Mouse (Mus musculus) embryonic fibroblast, embryonic 13.5 days (primary cell): ENCODE data around the gene Micu2. TPM values are rescaled to one million over a fixed set of nuclear protein-coding genes. Genes with fewer than 3 reads are reported as not detected.

Experiments used
- H3K27ac ChIP-seq: 2 replicates; pipeline ENCODE4 v1.5.1; 2012; ENCODE audit warnings: low read length, control low read depth, inconsistent platforms; ENCODE audit not compliant: insufficient read depth
- H3K4me1 ChIP-seq: 2 replicates; pipeline ENCODE4 v1.6.1; 2011; ENCODE audit warnings: low read length; ENCODE audit not compliant: control insufficient read depth, insufficient read depth
- H3K4me3 ChIP-seq: 2 replicates; pipeline ENCODE4 v1.5.1; 2011; ENCODE audit warnings: mild to moderate bottlenecking, control low read depth, low read length; ENCODE audit not compliant: insufficient read depth
- CTCF ChIP-seq: IDR thresholded peaks from 2 replicates; pipeline ENCODE4 v1.5.1; 2011; ENCODE audit warnings: mild to moderate bottlenecking, control low read depth, low read length, moderate library complexity, borderline replicate concordance; ENCODE audit not compliant: insufficient read depth
- POLR2A ChIP-seq: IDR thresholded peaks from 2 replicates; pipeline ENCODE4 v1.6.1; 2011; ENCODE audit warnings: low read depth, mild to moderate bottlenecking, control low read depth, low read length, moderate library complexity
- polyA plus RNA-seq: library from polyadenylated mRNA; stranded (reverse); fragments of >200 nt; gene quantifications from 2 replicates; pipeline ENCODE4 v1.2.4, GENCODE M21; 2011; ENCODE audit warnings: low read depth; ENCODE audit not compliant: missing spikeins, insufficient read length

The Micu2 gene
- polyA plus RNA-seq, 1 experiment, result 91.3 TPM

DNA sequence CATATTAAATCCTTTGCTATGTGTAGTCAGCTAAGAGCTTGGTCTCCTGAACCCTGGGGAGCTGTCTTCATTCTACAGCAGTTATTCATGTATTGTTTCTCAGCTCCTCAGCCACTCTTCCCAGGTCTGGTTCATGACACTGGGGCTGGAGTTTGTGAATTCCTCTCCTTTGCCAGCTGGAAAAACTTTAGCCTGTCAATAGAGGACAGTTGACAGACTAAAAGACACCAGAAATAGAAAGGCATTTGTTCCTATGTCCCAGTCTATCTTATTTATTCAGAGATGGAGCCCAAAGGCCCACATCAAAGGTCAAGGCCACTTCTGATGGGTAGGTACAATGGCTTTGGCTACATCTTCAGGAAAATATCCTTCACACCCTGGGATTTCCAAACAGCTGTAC, 7.3 kb downstream of the Micu2 start:
- TF ChIP-seq CTCF (no peak), POLR2A (no peak)
- Histone ChIP-seq H3K4me1 (no peaks in the 10 kb centered on the region), H3K4me3 (no peak overlapping the region), H3K27ac (no peak overlapping the region)

DNA sequence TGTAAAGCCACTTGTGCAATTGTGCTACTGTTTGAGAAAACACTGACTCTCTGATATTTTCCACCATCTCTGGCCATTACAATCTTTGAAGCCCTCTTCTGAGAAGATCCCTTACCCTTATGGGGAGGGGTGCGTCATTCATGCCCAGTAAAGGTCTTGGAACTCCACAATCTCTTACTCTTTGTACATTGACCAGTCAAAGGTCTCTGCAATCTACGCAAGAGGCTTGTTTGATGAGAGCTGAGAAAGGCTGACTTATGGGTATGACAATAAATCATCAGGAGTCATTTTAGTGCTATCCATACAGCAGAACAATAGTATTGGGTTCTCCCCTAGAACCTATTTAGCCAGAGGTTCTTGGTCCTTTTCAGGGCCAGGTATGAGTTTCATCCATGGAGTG, 9.9 kb downstream of the Micu2 start:
- Histone ChIP-seq H3K4me3 (no peak overlapping the region), H3K4me1 (no peaks in the 10 kb centered on the region), H3K27ac (no peak overlapping the region)
- TF ChIP-seq POLR2A (no peak), CTCF (no peak)

DNA sequence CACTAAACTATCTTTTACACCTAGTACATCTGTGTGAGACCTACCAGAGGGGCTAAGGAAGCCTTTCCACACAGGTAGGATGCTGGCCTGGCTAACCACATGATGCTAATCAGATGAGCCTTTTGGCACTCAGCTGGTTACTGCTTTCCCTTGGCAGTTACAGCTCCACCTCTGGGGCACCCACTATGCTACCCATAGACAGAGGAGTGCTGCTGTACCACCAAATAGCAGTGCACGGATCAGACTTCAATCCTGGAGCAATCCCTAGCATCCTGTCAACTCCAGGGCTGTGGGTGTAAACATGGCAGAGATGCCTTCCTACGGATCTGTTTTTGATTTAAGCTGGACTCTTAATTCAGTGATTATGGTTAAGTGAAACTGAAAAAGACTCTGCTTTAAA, 13.3 kb downstream of the Micu2 start:
- TF ChIP-seq CTCF (no peak), POLR2A (no peak)
- Histone ChIP-seq H3K4me1 (peaks cover 9% of the 10 kb centered on the region), H3K4me3 (no peak overlapping the region), H3K27ac (no peak overlapping the region)

DNA sequence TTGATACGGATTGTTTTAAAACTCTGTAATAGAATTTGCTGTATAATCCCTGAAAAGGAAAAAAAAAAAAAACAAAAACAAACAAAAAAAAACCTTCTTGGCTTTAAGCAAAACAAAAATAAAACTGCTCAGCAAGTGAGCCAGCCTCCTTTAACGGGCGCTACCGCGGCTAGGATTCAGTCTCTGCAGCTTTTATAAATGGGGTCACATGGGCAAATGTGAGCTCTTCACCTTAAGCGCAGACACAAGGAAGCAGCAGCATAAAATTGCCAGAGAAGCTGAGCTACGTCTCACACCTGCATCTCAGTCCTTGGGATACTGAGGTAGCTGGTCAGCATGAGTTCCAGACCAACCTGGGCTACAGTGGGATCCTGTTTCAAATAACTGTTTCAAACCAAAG, 16.6 kb downstream of the Micu2 start:
- Histone ChIP-seq H3K4me1 (peaks cover 19% of the 10 kb centered on the region), H3K4me3 (no peak overlapping the region), H3K27ac (no peak overlapping the region)
- no peak for TF ChIP-seq CTCF

DNA sequence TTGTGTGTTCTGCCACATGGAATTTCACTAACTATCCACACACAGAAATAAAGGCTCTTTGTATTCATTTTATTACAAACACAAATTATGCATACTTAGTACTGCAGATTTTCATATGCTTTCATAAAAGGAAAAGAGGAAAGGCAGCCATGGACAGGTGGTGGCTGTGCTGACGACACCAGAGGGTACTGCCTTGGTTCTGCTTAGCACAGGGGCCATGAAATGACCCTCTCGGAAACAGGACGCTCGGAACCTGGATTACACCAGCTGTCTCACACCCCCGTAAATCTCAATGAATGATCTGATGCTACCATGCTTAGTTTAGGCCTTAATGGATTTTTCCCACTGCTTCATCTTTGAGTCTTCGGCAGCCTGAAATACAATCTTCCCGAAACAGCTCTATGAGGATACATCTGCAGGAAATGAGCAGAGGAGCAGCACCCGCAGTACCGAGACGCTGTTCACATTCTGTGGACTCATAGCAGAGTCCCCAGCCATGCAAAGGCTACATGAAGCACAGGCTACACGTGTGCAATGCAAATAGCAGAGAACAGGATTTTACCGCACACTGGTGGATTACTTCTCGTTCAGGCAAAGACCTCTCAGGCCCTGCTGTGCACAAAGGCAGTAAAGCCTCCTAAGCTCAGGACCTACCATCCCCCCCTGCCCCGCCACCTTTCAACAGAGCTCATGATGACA, 17.2 kb downstream of the Micu2 start:
- TF ChIP-seq CTCF, result no peak
- peaks cover 19% of the 10 kb centered on the region for H3K4me1 ChIP-seq
- H3K27ac ChIP-seq, result no peak overlapping the region

DNA sequence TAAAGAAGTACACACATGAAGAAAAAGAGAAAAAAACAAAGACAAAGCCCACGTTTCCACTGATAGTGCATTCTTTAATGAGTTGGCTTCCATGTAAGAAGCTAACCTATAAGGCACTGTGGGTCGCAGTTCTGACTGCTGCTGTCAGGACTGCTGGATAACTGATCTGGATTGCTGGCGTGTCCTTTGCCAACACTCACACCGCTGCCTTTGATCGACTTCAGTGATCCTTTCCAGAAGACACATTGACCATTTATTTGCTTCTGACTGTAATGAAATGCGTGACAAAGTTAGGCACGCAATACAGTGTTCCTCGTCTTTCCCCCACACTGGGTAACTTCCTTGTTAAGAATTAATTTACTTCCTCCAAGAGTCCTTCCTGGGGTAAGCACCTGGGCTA, 18.3 kb downstream of the Micu2 start:
- Histone ChIP-seq H3K27ac (peak overlapping the region; percentile 21; the same call in 1 of the 2 replicates), H3K4me3 (no peak overlapping the region), H3K4me1 (peaks cover 19% of the 10 kb centered on the region)
- no peak for TF ChIP-seq CTCF
- TF ChIP-seq POLR2A, result no peak

More for the DNA sequence above, 17.2 kb downstream of the Micu2 start:
- H3K4me3 ChIP-seq, result no peak overlapping the region

DNA sequence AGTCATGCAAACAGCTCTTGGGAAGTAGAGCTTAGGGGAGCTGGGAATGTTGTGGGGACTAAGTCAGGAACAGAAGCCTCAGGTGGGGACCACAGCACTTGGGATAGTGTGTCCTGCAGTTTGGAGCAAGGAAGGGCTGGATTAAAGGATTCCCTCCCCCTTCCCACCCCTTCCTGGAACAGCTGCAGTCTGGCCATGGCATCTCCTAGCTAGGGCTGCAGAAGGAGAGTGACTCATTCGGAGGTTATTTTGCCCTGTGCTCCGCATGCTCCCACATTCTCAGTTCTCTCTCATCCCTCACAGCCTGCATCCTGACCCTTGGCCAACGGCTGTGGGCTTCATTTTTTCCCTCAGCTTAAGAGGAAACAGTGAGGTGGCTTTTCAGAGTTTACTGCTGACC, 18.9 kb downstream of the Micu2 start:
- Histone ChIP-seq H3K27ac (0 out of 2 replicates have a peak overlapping the region, but pooled peaks have one; percentile 9), H3K4me3 (no peak overlapping the region), H3K4me1 (peaks cover 19% of the 10 kb centered on the region)
- TF ChIP-seq CTCF, result no peak
- TF ChIP-seq POLR2A, result no peak

DNA sequence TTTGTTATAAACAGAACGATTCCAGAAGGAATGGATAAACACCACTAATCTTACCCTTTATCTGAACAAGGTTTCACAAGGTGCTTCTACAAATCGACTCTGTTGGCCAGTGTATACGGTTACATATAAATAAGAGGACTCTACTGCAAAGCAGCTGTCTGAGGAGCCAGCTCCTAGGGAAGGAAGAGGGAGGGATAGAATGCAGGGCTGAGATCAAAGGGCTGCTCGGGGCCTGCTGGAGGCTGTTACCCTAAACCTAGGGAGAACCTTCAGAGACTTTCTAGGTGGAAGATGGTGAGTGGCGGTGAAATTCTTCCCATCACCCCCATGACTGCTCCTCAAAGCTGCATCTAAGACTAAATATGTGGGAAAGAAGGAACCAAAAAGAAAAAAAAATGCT, 20.9 kb downstream of the Micu2 start:
- Histone ChIP-seq H3K4me1 (peaks cover 19% of the 10 kb centered on the region), H3K27ac (peak overlapping the region; percentile 21; the same call in 1 of the 2 replicates), H3K4me3 (no peak overlapping the region)
- TF ChIP-seq CTCF (no peak), POLR2A (no peak)

DNA sequence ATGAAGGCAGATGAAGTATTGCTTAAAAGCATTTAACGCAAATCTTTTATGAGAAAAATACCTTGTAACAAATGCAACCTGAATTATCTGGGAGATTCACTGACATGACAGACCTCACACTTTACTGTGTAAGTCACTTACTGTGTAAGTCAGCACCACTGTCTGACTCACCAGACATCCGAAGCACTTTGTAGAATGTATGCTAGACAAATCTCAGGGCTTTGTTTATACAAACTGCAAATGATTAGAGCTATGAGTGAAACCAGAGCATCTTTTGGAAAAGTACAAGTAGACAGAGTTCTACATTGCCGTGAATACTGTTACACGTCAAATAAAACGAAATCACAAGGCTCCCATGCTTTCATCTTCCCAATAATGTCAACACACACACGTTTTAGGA, 23.4 kb downstream of the Micu2 start:
- Histone ChIP-seq H3K4me3 (no peak overlapping the region), H3K27ac (peak overlapping the region; percentile 65; the same call in 1 of the 2 replicates), H3K4me1 (peaks cover 9% of the 10 kb centered on the region)
- TF ChIP-seq CTCF, result no peak
- no peak for TF ChIP-seq POLR2A

DNA sequence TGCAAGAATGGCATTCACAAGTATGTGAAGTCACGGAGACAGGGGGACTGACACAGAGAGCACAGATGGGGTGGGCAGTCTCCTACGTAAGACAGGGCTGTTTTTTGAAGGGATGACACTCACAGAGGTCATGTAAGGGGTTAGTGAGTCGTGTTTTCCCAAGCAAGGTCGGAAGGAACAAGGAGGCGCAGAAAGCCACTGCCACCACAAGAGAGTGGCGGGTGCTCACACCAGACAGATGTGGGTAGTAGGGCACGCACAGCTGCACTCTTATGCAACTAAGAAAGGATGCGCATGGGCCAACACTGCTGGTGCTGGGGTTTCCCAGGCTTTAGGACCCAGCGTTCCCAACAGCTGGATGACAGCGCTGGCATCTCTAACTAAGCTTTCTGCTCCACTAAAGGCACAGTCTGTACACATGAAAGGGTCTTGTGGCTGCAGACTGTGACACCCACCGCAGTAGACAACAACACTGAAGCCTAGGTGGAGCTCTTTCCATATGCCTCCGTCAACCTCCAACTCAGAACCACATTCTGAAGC, 27.0 kb downstream of the Micu2 start:
- TF ChIP-seq CTCF (no peak), POLR2A (no peak)
- Histone ChIP-seq H3K4me3 (no peak overlapping the region), H3K4me1 (no peaks in the 10 kb centered on the region; the same call in 1 of the 2 replicates), H3K27ac (no peak overlapping the region)

DNA sequence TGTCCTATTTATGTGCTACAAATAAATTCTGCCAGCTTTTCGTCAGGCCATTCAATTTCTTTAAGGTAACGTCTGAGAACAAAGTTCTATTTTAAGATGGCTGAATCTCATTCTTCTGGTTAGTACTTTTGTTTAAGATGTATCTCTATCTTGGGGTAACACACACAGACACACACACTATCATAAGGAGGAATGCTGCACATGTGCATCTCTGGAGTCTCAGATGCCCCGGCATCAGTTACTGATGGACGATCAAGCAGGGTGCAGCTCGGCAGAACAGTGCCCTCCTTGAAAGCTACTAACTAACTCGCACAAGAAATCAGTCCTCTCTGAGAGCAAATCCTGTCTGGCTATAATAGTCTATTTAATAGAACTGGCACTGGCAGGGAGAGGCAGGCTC, 30.2 kb downstream of the Micu2 start:
- Histone ChIP-seq H3K27ac (no peak overlapping the region), H3K4me3 (no peak overlapping the region), H3K4me1 (no peaks in the 10 kb centered on the region)
- no peak for TF ChIP-seq POLR2A
- TF ChIP-seq CTCF, result no peak
